Mouse (Mus musculus) right cerebral cortex, postnatal 4 days (tissue): ENCODE data around the gene Olfr1208.

ENCODE experiments used
- DNase-seq: peaks from one replicate; pipeline ENCODE4 v3.0.0-alpha.2; 2022

The Olfr1208 gene

DNA sequence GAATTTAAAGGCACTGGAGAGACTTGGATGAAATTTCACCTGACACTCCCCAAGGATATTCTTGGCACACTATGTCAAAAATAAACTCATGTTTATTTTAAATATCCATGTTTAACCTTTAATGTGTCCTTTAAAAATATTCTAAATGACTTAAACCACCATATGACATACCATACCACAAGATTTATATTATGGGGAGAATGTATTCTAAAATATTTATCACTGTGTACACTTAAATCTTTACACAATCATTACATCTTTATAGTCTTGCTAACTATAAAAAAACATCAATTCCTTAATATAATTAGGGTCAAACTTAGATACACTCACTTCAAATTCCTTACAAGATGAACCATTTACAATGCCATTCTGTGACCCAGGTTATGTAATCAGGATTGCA lies at the start of gene Olfr1208:
Gene Olfr1208, minus strand, starts transcription at position 101 of the 400 bp plus-strand sequence.
- DNase-seq, result no peak

DNA sequence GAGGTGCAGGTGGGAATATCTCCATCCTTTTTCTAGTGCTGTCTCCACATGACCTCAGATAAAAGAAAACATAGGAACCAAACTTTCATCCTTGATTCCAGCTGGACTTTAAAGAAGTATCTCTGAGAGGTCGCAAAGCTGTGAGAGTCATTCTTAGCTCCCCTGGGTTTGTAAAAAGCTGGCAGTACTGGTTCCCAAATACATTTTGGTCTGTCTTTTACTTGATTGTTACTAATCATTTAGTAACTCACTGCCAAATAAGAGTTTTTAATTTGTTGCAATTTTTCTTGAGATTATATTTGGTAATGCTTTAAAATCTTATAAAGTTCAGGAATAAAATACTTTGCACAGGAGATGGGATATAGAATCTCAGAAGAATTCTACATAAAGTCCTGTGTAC lies 35.9 kb upstream of the Olfr1208 start, which contains the start of gene Olfr1211:
Gene Olfr1211, minus strand, starts transcription at position 101 of the 400 bp plus-strand sequence.
- no peak for DNase-seq

GRCm38 (mm10) chr2:88915057-88915456 lies 12.9 kb upstream of the Olfr1208 start, which contains the start of gene Olfr1209:
Olfr1209 (minus strand) TSS chr2:88915157.
- DNase-seq, result no peak

DNA sequence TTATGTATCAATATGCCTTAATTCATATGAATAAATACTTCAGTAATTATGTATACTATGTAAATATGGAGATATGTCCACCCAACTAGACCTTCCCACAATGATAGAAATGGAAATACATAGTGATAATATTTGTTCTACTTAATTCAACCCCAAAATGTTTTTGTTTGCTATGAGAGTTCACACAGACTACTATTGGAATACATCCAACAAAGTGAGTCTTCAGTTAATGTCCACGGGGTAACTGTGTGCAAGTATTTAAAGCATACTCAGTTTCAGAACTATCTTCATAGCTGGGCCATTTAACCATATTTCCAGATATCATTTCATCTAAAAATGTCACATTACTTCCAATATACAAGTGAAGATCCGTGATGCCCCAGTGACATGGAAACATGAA lies 39.2 kb downstream of the Olfr1208 start, which contains the start of gene Olfr1206:
Gene Olfr1206, plus strand, starts transcription at position 301 of the 400 bp plus-strand sequence.
- no peak for DNase-seq

DNA sequence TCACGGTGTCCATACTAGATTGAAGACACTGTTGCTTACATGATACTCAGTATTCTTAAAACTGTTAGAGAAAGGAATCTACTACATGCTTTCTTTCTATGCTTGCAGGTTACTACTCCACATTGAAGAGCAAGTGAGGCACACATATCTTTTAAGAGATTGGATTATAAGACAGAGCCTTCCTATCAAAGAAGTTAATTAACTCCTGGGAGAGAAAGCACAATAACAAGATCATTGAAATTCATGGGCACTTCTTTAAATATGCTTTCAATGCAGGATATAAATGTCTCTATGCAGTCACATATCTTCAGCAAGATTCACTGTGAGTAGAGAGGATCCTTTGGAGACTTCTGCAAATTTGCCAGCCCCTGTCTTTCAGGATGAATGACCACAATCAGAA lies 53.1 kb downstream of the Olfr1208 start, which contains the start of gene Olfr1204:
Gene Olfr1204, plus strand, starts transcription at position 301 of the 400 bp plus-strand sequence.
- no peak for DNase-seq
